Mouse (Mus musculus) mesoderm, embryonic 11.5 days (tissue): ENCODE measurements at regions not wholly inside any gene's neighbourhood (a gene's known extent, or its start where the extent isn't known, plus 50 kb on each side); places are given as distances from the start of the nearest gene placed in this dataset.

Experiments used
- DNase-seq: peaks from one replicate; pipeline ENCODE4 v3.0.0-alpha.2; 2012; ENCODE audit warnings: low read depth, low spot score

DNA sequence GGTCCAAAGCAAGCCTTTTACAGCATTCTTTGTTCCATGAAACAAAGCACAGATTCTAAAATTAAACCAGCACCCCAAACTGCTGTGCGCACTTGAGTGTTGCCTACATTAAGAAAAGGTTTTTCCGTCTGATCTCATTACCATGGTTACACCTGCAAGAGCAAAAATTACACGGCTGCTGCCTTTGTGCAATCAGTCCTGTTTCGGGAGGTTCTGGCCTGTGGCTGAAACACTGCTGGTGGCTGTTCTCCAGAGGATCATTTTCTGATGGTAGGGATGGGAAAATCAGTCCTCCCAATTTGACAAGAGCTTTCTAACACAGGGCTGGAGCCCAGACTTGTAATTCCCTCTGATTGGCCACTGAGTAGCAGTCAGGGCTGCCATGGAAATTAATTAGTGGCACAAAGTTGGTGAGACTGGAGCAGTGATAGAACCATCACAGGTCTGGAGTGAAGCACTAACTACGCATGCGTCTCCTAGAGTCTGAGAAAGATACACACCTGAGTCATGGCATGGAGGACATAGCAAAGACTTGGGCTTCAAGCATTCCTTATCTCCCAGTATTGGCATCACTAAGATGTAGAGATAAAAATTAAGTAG is 114.8 kb upstream of the Fam49a start:
- no peak for DNase-seq

DNA sequence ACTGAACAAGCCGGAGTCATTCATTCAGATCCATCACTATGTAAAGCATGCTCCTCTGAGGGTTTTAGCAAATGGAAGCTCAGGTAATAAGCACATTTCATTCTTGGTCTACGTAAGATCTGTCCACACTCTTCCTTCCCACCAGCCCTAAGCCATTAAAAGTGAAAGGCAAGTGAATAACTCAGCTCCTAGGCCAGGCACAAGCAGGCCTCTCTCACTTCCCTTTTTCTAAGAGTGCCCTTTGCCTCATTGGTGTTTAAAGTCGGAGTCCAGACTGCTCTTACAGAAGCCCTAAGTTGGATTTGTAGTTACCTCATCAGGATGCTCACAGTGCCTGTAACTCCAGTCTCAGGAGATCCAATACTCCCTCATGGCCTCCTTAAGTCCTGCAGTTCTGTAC is 114.1 kb upstream of the Fam49a start:
- DNase-seq: no peak

- peak; percentile 45 for DNase-seq
These were observed 113.1 kb upstream of the Fam49a start for GRCm38 (mm10) chr12:12148659-12149399.

GRCm38 (mm10) chr12:12164411-12164810 is 97.5 kb upstream of the Fam49a start:
- DNase-seq: no peak

DNA sequence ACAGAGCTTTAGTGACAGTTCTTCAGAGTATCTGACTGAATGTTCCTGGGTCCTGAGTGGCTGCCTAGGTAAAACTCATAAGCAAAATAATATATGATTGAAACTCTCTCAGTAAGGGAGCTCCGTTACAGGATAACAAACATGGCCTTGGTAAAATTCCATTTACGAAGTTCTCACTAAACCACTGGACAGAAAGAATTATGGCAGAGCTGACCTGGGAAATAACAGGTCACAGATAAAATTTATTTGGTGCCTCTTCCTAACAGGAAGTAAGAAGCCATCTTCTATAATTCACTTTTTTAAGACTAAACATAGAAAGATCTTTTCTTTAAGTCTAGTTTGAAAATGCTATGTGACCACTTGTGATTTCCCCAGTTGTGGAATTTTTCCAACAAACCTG is 91.4 kb upstream of the Fam49a start:
- DNase-seq: no peak

GRCm38 (mm10) chr12:12172087-12172823 is 89.7 kb upstream of the Fam49a start:
- no peak for DNase-seq

DNA sequence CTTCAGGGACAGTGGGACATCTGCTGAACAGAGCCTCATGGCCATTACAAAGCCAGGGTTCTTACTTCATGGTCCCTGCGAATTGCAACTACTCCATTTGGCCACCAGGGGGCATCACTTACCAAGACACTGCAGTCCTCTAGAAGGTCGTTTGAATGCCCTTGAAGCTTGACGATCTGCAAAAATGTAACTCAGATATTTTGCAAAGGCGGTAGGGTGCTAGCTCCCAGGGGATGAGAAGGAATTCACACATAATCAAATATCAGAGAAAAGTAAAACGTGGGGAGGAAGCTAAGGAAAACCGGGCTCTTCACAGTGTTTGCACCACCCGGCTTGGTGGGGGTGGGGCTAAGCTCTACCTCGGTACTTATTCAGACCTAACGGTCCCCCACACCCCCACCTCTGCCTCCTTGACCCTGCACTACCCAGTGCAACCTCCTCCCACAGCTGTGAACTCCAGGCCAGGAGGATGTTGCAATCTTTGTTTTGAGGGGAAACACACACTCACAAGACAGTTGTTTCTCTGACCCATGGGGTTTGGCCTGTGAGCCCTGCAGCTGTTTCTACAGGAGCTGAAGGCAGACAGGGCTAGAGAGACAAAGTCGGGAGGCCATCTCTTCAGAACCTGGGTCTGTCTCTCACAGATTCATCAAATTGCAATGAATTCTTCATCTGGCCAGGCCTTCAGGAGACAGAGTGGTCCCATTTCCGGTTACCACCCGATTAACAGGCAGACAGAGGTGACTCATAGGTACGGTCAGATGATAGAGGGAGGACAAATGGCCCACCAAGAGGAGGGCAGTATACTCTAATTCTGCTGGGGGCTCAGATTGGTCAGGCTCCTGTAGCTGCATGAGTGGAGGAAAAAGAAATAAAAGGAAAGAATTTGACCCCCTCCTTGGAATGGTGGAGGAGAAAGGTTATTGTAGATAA is 85.3 kb upstream of the Fam49a start:
- peak; percentile 89 for DNase-seq

DNA sequence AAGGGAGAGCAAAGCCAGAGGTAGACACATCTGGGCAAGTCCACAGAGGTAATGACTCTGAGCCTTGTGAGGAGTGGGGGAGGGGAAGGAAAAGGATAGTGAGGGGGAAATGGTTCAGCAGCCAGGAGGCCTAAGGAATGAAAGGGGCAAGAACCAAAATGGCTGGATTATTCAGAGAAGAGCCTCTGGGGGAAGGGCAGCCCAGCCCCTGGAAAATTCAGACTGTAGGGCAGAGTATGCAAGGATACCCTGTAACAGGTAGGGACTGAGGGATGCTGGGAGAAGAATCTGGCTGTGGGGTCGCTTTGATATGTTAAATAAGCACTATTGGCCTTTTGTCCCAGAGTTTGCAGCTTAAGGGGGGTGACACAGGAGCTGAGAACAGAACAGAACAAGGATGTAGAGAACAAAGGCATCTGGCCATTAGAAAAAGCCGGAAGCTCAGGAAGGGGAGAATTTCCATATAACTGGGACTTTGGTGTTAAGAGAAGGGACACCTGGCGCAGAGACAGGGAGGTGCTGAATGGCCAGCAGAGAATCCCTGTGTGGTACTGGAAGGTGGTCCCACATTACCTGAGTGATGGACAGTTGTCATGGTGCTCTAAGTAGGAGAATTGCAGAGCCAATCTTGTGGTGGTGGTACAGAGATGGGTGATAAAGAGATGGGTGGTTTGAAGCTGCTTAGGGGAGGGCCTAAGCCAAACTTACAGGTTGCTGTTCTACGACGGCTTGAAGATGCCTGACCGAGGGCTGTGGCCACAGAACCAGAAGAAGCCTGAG is 84.5 kb upstream of the Fam49a start:
- DNase-seq: no peak

DNA sequence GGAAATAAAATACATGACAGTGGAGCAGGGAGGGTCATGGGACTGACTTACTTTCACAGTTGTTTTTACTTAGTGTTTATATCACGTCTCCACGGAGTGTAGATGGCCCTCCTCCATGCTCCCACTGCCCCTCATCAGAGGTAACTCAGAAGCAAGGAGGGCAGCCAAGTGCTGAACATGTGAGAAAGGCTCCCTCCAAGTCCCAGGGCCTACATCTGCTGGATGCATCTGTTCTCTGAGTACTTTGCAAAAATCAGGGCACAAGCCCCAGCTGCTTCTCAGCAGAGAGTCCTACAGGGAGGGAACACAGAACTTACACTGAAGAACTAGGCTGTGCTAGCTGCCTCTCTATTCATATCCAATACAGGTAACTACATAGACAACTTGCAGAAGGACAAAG is 83.5 kb upstream of the Fam49a start:
- no peak for DNase-seq

- DNase-seq: no peak
These were observed 82.6 kb upstream of the Fam49a start for GRCm38 (mm10) chr12:12179292-12179865.

DNA sequence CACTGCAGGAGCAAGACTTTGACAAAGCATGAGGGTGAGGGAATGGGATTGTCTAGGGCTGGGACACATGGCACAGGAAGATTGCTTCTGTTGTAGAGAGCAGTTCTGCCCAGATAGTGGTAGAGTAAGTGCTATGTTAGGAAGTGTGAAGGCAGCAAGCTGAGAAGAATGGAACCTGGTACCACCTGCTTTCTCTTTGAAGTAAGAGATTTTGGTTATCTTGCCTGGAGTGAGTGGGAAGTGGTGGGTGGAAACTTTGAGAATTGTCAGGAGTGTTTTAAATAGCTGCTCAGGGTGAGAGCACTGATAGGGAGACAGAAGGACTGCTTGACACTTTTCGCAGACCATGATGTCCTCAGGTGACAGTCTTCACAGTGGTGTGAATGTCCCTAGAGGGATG is 81.0 kb upstream of the Fam49a start:
- no peak for DNase-seq

DNA sequence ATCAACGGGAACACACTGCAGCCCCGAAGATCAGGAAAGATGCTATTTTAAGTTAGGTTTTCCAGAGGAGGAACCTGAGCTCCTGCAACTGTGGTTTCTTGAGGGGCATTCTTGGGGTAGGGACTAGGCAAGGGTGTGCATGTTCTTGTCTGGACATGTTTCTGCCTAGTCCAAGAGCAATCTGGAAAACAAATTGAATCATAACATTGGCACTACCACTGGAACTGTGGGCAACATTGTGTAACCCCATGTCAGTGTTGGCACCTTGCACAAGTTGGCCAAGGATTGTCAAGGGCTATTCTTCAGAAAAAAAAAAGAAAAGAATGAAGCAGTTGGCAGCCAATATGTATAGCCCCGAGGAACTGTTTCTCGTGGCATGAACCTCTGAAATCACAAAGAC is 80.3 kb upstream of the Fam49a start:
- no peak for DNase-seq

GRCm38 (mm10) chr12:12186353-12186752 is 75.6 kb upstream of the Fam49a start:
- DNase-seq: no peak

GRCm38 (mm10) chr12:12195066-12195465 is 66.9 kb upstream of the Fam49a start:
- DNase-seq: no peak

- no peak for DNase-seq
These were observed 65.3 kb upstream of the Fam49a start for GRCm38 (mm10) chr12:12196627-12197026.

- DNase-seq: no peak
These were observed 53.7 kb upstream of the Fam49a start for GRCm38 (mm10) chr12:12208216-12208615.
